Mouse (Mus musculus) MEL (cell line): ENCODE measurements around the gene Raly. TPM values are rescaled to one million over a fixed set of nuclear protein-coding genes. Genes with fewer than 3 reads are reported as not detected.
"Not testable (repeated sequence)": the region's sequence is repeated elsewhere in the genome, so short reads cannot be mapped to it uniquely, and the experiment has no call there.

Experiments
- DNase-seq: peaks from one replicate; pipeline ENCODE4 v3.0.0; 2011; ENCODE audit warnings: low read depth, low spot score
- H3K27ac ChIP-seq: 2 replicates; pipeline ENCODE4 v1.5.1; 2012; ENCODE audit warnings: low read depth, mild to moderate bottlenecking, control low read depth, low read length, moderate library complexity; ENCODE audit not compliant: control insufficient read depth
- H3K27me3 ChIP-seq, 2 experiments: fragments of 150-350 bp in 1 of 2; sonication (generic) in 1 of 2; 2 replicates each; pipeline ENCODE4 v1.6.1; 2012; ENCODE audit warnings: low read length in 2 of 2, mild to moderate bottlenecking in 2 of 2, improper control_type of control experiment in 1 of 2, moderate library complexity in 1 of 2; ENCODE audit not compliant: insufficient read depth in 2 of 2, control insufficient read depth in 1 of 2
- H3K36me3 ChIP-seq, 2 experiments: 2 replicates each; pipeline ENCODE4 v1.6.1; 2012 to 2014; ENCODE audit warnings: low read length in 2 of 2, improper control_type of control experiment in 1 of 2, inconsistent platforms in 1 of 2, mild to moderate bottlenecking in 1 of 2; ENCODE audit not compliant: insufficient read depth in 2 of 2, control insufficient read depth in 1 of 2
- H3K4me1 ChIP-seq, 2 experiments: fragments of 150-350 bp in 1 of 2; sonication (generic) in 1 of 2; 2 replicates each; pipeline ENCODE4 v1.6.1; 2012; ENCODE audit warnings: low read length in 2 of 2, improper control_type of control experiment in 1 of 2, mild to moderate bottlenecking in 1 of 2; ENCODE audit not compliant: insufficient read depth in 2 of 2, control insufficient read depth in 1 of 2
- H3K4me3 ChIP-seq, 2 experiments: fragments of 150-350 bp in 1 of 2; sonication (generic) in 1 of 2; 2 replicates each; pipeline ENCODE4 v1.5.1; 2012; ENCODE audit warnings: low read depth in 2 of 2, low read length in 2 of 2, mild to moderate bottlenecking in 2 of 2, moderate library complexity in 2 of 2, control low read depth in 1 of 2, improper control_type of control experiment in 1 of 2; ENCODE audit not compliant: control insufficient read depth in 1 of 2, insufficient read depth in 1 of 2
- H3K79me2 ChIP-seq: 2 replicates; pipeline ENCODE4 v1.6.1; 2012; ENCODE audit warnings: mild to moderate bottlenecking, low read length, moderate library complexity; ENCODE audit not compliant: control insufficient read depth, poor library complexity, insufficient read depth
- H3K9ac ChIP-seq: 2 replicates; pipeline ENCODE4 v1.6.1; 2012; ENCODE audit warnings: low read depth, mild to moderate bottlenecking, control low read depth, low read length, moderate library complexity; ENCODE audit not compliant: control insufficient read depth, poor library complexity, severe bottlenecking
- H3K9me3 ChIP-seq: fragments of 150-350 bp; sonication (generic); replicated peaks from 2 replicates; pipeline ENCODE4 v1.6.1; 2012; ENCODE audit warnings: mild to moderate bottlenecking, low read length, improper control_type of control experiment, moderate library complexity; ENCODE audit not compliant: insufficient read depth
- MAZ ChIP-seq: IDR thresholded peaks from 2 replicates; pipeline ENCODE4 v1.6.1; 2012; ENCODE audit warnings: low read depth, mild to moderate bottlenecking, inconsistent platforms, low read length, improper control_type of control experiment
- MEF2A ChIP-seq: IDR thresholded peaks from 2 replicates; pipeline ENCODE4 v1.6.1; 2014; ENCODE audit warnings: low read depth, mild to moderate bottlenecking, inconsistent platforms, low read length, improper control_type of control experiment; ENCODE audit not compliant: poor library complexity, insufficient replicate concordance, severe bottlenecking; ENCODE audit errors: extremely low read depth
- POLR2A ChIP-seq, 2 experiments: IDR thresholded peaks; 2 replicates each; pipeline ENCODE4 v1.6.1; 2011 to 2012; ENCODE audit warnings: low read length in 2 of 2, mild to moderate bottlenecking in 2 of 2, control low read depth in 1 of 2, improper control_type of control experiment in 1 of 2, low read depth in 1 of 2, moderate library complexity in 1 of 2; ENCODE audit not compliant: control insufficient read depth in 1 of 2, insufficient read depth in 1 of 2, poor library complexity in 1 of 2
- RAD21 ChIP-seq: IDR thresholded peaks from 2 replicates; pipeline ENCODE4 v1.6.1; 2011; ENCODE audit warnings: mild to moderate bottlenecking, low read depth, low read length, improper control_type of control experiment
- USF1 ChIP-seq: IDR thresholded peaks from 2 replicates; pipeline ENCODE4 v1.6.1; 2014; ENCODE audit warnings: low read depth, mild to moderate bottlenecking, inconsistent platforms, low read length, improper control_type of control experiment, moderate library complexity
- ZKSCAN1 ChIP-seq: IDR thresholded peaks from 2 replicates; pipeline ENCODE4 v1.6.1; 2012; ENCODE audit warnings: low read depth, mild to moderate bottlenecking, inconsistent platforms, low read length, improper control_type of control experiment, moderate library complexity
- polyA plus RNA-seq, 2 experiments: library from polyadenylated mRNA; stranded (reverse) in 1 of 2; unstranded in 1 of 2; fragments of >175 nt in 1 of 2; fragments of >200 nt in 1 of 2; gene quantifications; 2 replicates each; pipeline versions ENCODE4 v1.2.1 to v1.2.4; 2012; ENCODE audit warnings: low replicate concordance in 2 of 2, low read depth in 1 of 2; ENCODE audit not compliant: insufficient read length in 2 of 2, insufficient read depth in 1 of 2, missing spikeins in 1 of 2
- total RNA-seq: library from RNA; depleted of rRNA; stranded (reverse); fragments of 300-350 nt; gene quantifications from 2 replicates; pipeline ENCODE4 v1.2.3, GENCODE M21; 2012

Raly gene
- total and polyA plus RNA-seq, 3 experiments, result 214 to 407 TPM; not detected in 1

GRCm38 (mm10) chr2:154893045-154893385 lies 102.1 kb downstream of the Raly start:
- TF ChIP-seq MEF2A (no peak), POLR2A (IDR thresholded peaks at IDR 0.05; ENCODE audit: control insufficient read depth in 1 of 2, insufficient read depth in 1 of 2, low read depth in 1 of 2, low read length in 2 of 2, poor library complexity in 1 of 2) (peak in 1 of 2 experiments; percentile 52; a peak in 1 of 4 replicates), MAZ (0 out of 2 replicates have a peak, but pooled peaks have one; percentile 1), RAD21 (no peak)
- TF ChIP-seq, all 39 proteins: peak for 2
- Histone ChIP-seq H3K27me3 (no peaks in the 10 kb centered on the region; a peak in 1 of 4 replicates), H3K36me3 (peaks cover 10 to 25% of the 10 kb centered on the region in 2 experiments), H3K9ac (peak overlapping the region; percentile 87), H3K27ac (peak overlapping the region; percentile 57), H3K9me3 (no peaks in the 10 kb centered on the region), H3K79me2 (peaks cover 36% of the 10 kb centered on the region), H3K4me3 (peak overlapping the region; percentile 84 to 88), H3K4me1 (peaks cover 8% of the 10 kb centered on the region in 2 experiments; a peak in 3 of 4 replicates)
- DNase-seq, result no peak

GRCm38 (mm10) chr2:154893548-154893947 lies 102.7 kb downstream of the Raly start:
- Histone ChIP-seq H3K36me3 (peaks cover 6 to 23% of the 10 kb centered on the region in 2 experiments), H3K9me3 (no peaks in the 10 kb centered on the region), H3K9ac (peak overlapping the region; percentile 87), H3K27me3 (no peaks in the 10 kb centered on the region; a peak in 1 of 4 replicates), H3K4me3 (peak overlapping the region in 1 of 2 experiments; percentile 84; a peak in 2 of 4 replicates), H3K79me2 (peaks cover 34% of the 10 kb centered on the region), H3K27ac (no peak overlapping the region), H3K4me1 (peaks cover 8% of the 10 kb centered on the region in 2 experiments; a peak in 3 of 4 replicates)
- TF ChIP-seq USF1, result peak; percentile 61; the same call in 1 of the 2 replicates
- no peak for TF ChIP-seq ZKSCAN1
- DNase-seq, result no peak

- not testable (repeated sequence) for H3K9me3 ChIP-seq, H3K27ac ChIP-seq, H3K79me2 ChIP-seq, DNase-seq, H3K4me3 ChIP-seq, H3K4me1 ChIP-seq, H3K36me3 ChIP-seq, H3K9ac ChIP-seq
- peaks cover 0 to 10% of the 10 kb centered on the region in 2 experiments for H3K27me3 ChIP-seq
These were observed 108.1 kb downstream of the Raly start for GRCm38 (mm10) chr2:154899004-154899403.

GRCm38 (mm10) chr2:154899412-154899811 lies 108.5 kb downstream of the Raly start:
- H3K27me3 ChIP-seq, result peaks cover 0 to 10% of the 10 kb centered on the region in 2 experiments
- not testable (repeated sequence) for H3K79me2 ChIP-seq, H3K9ac ChIP-seq, H3K36me3 ChIP-seq, DNase-seq, H3K9me3 ChIP-seq, H3K4me3 ChIP-seq, H3K4me1 ChIP-seq, H3K27ac ChIP-seq
